8 mouse cellular contexts compared by ENCODE assay signal in the genomic region with DNA sequence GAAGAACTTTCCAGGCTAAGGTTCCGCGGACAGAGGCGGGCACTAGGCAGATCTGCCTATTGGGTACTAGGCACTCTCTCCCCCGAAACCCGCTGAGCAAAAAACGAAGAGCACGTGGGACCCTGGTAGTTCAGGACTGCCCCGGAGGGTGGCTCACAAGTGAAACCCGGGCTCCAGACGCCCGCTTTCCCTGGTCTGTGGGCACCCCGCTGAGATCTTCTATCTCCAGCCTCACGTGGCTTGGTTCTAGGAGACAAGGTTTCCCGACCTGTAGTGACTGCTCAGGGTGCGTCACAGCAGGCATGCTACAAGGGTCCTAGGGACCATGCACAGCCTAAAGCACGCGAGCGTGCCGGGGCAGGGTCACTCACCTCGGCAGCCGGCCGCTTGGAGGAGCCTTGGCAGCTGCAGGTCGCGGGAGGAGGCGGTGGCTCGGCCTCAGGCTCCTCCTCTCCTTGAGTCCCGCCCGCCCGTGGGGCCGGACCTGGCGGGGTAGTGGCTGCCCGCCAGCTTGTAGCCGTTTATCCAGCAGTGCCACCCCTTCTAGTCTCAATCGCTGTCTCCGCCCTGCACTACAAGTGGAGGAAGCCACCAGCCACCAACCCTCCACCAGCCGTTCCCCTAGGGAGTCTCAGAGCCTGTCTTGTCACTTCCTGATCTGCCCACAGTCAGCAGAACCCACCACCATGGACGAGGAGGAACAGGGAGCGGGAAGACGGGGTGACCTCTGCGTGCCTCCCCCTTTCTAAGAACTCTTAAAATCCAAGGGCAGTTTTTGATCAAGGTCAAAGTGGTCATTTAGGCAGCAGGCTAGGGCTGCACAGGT. TPM values are rescaled to one million over a fixed set of nuclear protein-coding genes. Genes with fewer than 3 reads are reported as not detected.
DNase-seq lines count a peak whose midpoint lies in the region; ATAC-seq lines count a peak whose summit lies in the region.

No protein-coding gene starts in this region.

- DNase-seq in CD4-positive, CD25-positive, alpha-beta regulatory T cell, adult 2 months (ENCODE audit: low read depth, low spot score): peak; percentile 58
- peak; percentile 85 for DNase-seq in c-Kit-negative CD71-positive TER-119-positive erythroid progenitor cells, embryonic 14.5 days (ENCODE audit: low read depth, low spot score)
- DNase-seq in fibroblast of lung, adult 2 months (ENCODE audit: low read depth): peak; percentile 79
- DNase-seq in kidney, postnatal 14 days: peak; percentile 93
- peak; percentile 62 for DNase-seq in naive thymus-derived CD4-positive, alpha-beta T cell, adult 2 months (ENCODE audit: low read depth)

- peak overlapping the region; percentile 82 to 91 for H3K27ac ChIP-seq in heart, embryonic 14.5 days (replicated peaks in 1 of 2; ENCODE audit: control insufficient read depth in 1 of 2, insufficient read depth in 1 of 2, low read depth in 2 of 2, low read length in 2 of 2)
- H3K27ac ChIP-seq in liver, embryonic 12.5 days: peak overlapping the region; percentile 93
- no peak overlapping the region for H3K27ac ChIP-seq in stomach, embryonic 14.5 days (ENCODE audit: low read length)

- ATAC-seq in heart, embryonic 14.5 days (ENCODE audit: insufficient number of reproducible peaks, insufficient read depth, low FRiP score, low read depth): peak; percentile 87
- ATAC-seq in liver, embryonic 12.5 days: peak; percentile 94
- ATAC-seq in stomach, embryonic 14.5 days (ENCODE audit: insufficient number of reproducible peaks, insufficient read depth, low FRiP score, low read depth): peak; percentile 89

- H3K27me3 ChIP-seq in heart, embryonic 14.5 days (ENCODE audit: control insufficient read depth, insufficient read depth, low read length): no peaks in the 10 kb centered on the region
- H3K27me3 ChIP-seq in liver, embryonic 12.5 days (replicated peaks): no peaks in the 10 kb centered on the region
- no peaks in the 10 kb centered on the region for H3K27me3 ChIP-seq in stomach, embryonic 14.5 days (ENCODE audit: control insufficient read depth, insufficient read depth, low read length)

- H3K9ac ChIP-seq in heart, embryonic 14.5 days (ENCODE audit: low read length): peak overlapping the region; percentile 75
- peak overlapping the region; percentile 89 for H3K9ac ChIP-seq in liver, embryonic 12.5 days
- H3K9ac ChIP-seq in stomach, embryonic 14.5 days (replicated peaks; ENCODE audit: low read depth, low read length): 0 out of 2 replicates have a peak overlapping the region, but pooled peaks have one; percentile 25

- H3K4me2 ChIP-seq in heart, embryonic 14.5 days (ENCODE audit: low read length): peak overlapping the region; percentile 95
- peak overlapping the region; percentile 93 for H3K4me2 ChIP-seq in liver, embryonic 12.5 days
- peak overlapping the region; percentile 94 for H3K4me2 ChIP-seq in stomach, embryonic 14.5 days (replicated peaks; ENCODE audit: low read depth, low read length)

- no peaks in the 10 kb centered on the region for H3K36me3 ChIP-seq in heart, embryonic 14.5 days (ENCODE audit: control insufficient read depth, insufficient read depth, low read length)
- H3K36me3 ChIP-seq in liver, embryonic 12.5 days: peaks cover 33% of the 10 kb centered on the region
- H3K36me3 ChIP-seq in stomach, embryonic 14.5 days (ENCODE audit: control insufficient read depth, insufficient read depth, low read length): no peaks in the 10 kb centered on the region

- peaks cover 13 to 20% of the 10 kb centered on the region in 2 experiments for H3K4me1 ChIP-seq in heart, embryonic 14.5 days (ENCODE audit: control insufficient read depth in 2 of 2, insufficient read depth in 2 of 2, low read length in 2 of 2)
- H3K4me1 ChIP-seq in liver, embryonic 12.5 days: peaks cover 94% of the 10 kb centered on the region
- no peaks in the 10 kb centered on the region for H3K4me1 ChIP-seq in stomach, embryonic 14.5 days (ENCODE audit: control insufficient read depth, insufficient read depth, low read length)

- peak overlapping the region; percentile 52 to 62 for H3K4me3 ChIP-seq in heart, embryonic 14.5 days (ENCODE audit: control insufficient read depth in 1 of 2, insufficient read depth in 1 of 2, low read depth in 1 of 2, low read length in 2 of 2)
- peak overlapping the region; percentile 81 for H3K4me3 ChIP-seq in liver, embryonic 12.5 days
- peak overlapping the region; percentile 49 for H3K4me3 ChIP-seq in stomach, embryonic 14.5 days (ENCODE audit: low read depth, low read length)

- H3K9me3 ChIP-seq in heart, embryonic 14.5 days (ENCODE audit: control insufficient read depth, low read length): no peaks in the 10 kb centered on the region
- H3K9me3 ChIP-seq in liver, embryonic 12.5 days (replicated peaks): no peaks in the 10 kb centered on the region
- H3K9me3 ChIP-seq in stomach, embryonic 14.5 days (ENCODE audit: control insufficient read depth, low read depth, low read length): no peaks in the 10 kb centered on the region

- 1% methylated on average over 37 of the region's 40 CpGs for WGBS in heart, embryonic 14.5 days
- 2% methylated on average over 40 of the region's 40 CpGs for WGBS in liver, embryonic 12.5 days (ENCODE audit: insufficient replicate concordance)
- WGBS in stomach, embryonic 14.5 days: 2% methylated on average over 40 of the region's 40 CpGs

RNA-seq across cellular contexts. Expression of a gene that starts 7.4 kb away (rescaled TPM):
- polyA plus RNA-seq in heart, embryonic 14.5 days (2014; fragmentation: Nextera tagmentation; extraction: Ambion mirVana): 19.3 and 20.1 TPM in 2 replicates
- 54.3 and 56.3 TPM in 2 replicates for polyA plus RNA-seq in liver, embryonic 12.5 days (2016; fragmentation: Nextera tagmentation; extraction: Ambion mirVana)
- 4.3 and 5.1 TPM in 2 replicates for polyA plus RNA-seq in stomach, embryonic 14.5 days (2014; fragmentation: Nextera tagmentation; extraction: Ambion mirVana)

Comparison
In these comparisons a context has a peak if more than half of its experiments do, and no peak if none do; other contexts are left out.
1. H3K9ac ChIP-seq: peak in every context shown above with its lines; median percentile 89 in liver, embryonic 12.5 days; 75 in heart, embryonic 14.5 days; 25 in stomach, embryonic 14.5 days.